Mouse (Mus musculus): ENCODE measurements around the gene Dclre1a.

DNA sequence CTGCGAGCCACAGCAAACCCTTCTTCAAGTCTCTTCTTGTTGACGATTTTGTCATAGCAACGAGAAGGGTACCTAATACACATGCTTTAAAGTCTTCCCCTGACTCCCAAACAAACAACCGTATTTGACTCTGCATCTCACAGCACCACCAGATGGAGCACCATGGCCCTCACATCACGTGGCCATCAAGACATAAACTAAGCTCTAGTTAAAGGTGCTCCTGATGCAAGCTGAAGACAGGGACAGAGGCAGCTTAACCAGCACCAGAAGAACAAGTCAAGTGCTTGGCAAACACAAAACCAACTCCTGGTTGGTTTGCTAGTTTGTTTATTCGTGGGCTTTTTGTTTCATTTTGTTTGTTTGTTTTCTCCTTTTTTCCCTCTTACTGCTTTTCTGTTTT, 17.3 kb upstream of the Dclre1a start:
- TF ChIP-seq ZC3H11A (IDR thresholded peaks at IDR 0.05; ENCODE audit: low read depth, low read length) (no peak), CHD1 (IDR thresholded peaks at IDR 0.05; ENCODE audit: low read depth, low read length) (no peak), TCF12 (IDR thresholded peaks at IDR 0.05; ENCODE audit: low read depth, low read length) (no peak)

All from CH12.LX (cell line).